In the genomic region with DNA sequence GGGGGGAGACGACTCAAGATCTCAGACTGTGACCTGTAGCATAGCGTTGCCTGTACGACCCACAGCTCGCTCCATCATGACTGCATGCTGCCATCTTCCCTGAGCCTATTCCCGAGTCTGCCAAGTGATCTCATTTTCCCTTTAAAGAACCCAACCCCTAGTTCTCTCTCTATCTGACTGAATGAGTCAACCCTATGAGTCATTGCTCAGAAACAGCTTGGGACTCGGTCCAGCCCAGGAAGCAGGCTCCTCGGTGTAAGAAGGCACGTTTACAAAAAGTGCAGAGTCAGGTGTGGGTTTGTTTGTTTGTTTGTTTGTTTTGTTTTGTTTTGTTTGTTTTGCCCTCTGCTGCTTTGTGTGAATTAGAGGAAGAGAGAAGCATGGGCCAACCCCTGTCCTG, we compare ENCODE assay signal across 18 mouse cellular contexts. TPM values are rescaled to one million over a fixed set of nuclear protein-coding genes. Genes with fewer than 3 reads are reported as not detected.
DNase-seq lines count a peak whose midpoint lies in the region; ATAC-seq and TF ChIP-seq lines count a peak whose summit lies in the region.
"Had no signal": no experiment of that assay in that cellular context is flagged by ENCODE, and none has a peak within 500 bp of the region (broad histone marks: within the 10 kb centered on the region; RNA-seq: fewer than 3 reads in every experiment).

No protein-coding gene starts in this region.

- peak; percentile 21 to 24 for DNase-seq in cerebellum, postnatal 36 days
- no peak for DNase-seq in cerebellum, adult 11-12 months
- DNase-seq in layer of hippocampus, adult 18-20 months (ENCODE audit: low spot score in 2 of 2) = peak; percentile 10 to 42
- DNase-seq in layer of hippocampus, postnatal 14 days (ENCODE audit: low spot score in 2 of 2) = no peak
- DNase-seq in CH12.LX (ENCODE audit: extremely low read depth) = no peak
- DNase-seq in left cerebral cortex, postnatal 14 days (ENCODE audit: low spot score in 2 of 2) = peak; percentile 21 to 37
- DNase-seq in lung, postnatal 4 days = no peak
- DNase-seq: cerebellum, postnatal 10 days; gastrocnemius, adult 2 months; kidney, postnatal 36 days had no signal

- peaks cover 21% of the 10 kb centered on the region for H3K27me3 ChIP-seq in CH12.LX (replicated peaks)
- H3K27me3 ChIP-seq: heart, embryonic 13.5 days; hindbrain, embryonic 13.5 days; lung, embryonic 15.5 days; neural tube, embryonic 13.5 days had no signal

- H3K36me3 ChIP-seq in CH12.LX (replicated peaks in 1 of 2; ENCODE audit: control insufficient read depth in 1 of 2, insufficient read depth in 1 of 2, low read length in 1 of 2) = no peaks in the 10 kb centered on the region
- H3K36me3 ChIP-seq: heart, embryonic 13.5 days; hindbrain, embryonic 13.5 days; lung, embryonic 15.5 days; neural tube, embryonic 13.5 days had no signal

- H3K4me1 ChIP-seq in CH12.LX (ENCODE audit: control insufficient read depth in 1 of 2, insufficient read depth in 2 of 2) = peaks cover 4 to 18% of the 10 kb centered on the region in 2 experiments; a peak in 3 of 4 replicates
- H3K4me1 ChIP-seq: heart, embryonic 13.5 days; hindbrain, embryonic 13.5 days; lung, embryonic 15.5 days; neural tube, embryonic 13.5 days had no signal

- dilution Hi-C loops in CH12.LX (cut with MboI; ENCODE audit: extremely low pct_ligation_motif_present, extremely low pct_unique_long_range_greater_than_20kb, low sequenced_read_pairs) = no loop called here

- no peak for TF ChIP-seq CTCF in CH12.LX (conservative IDR thresholded peaks at IDR 0.05 in 1 of 2, IDR thresholded peaks at IDR 0.05 in 1 of 2; ENCODE audit: low read depth in 2 of 2, low read length in 2 of 2)

- H3K27ac ChIP-seq in CH12.LX (ENCODE audit: insufficient read depth, low read depth) = no peak overlapping the region
- H3K27ac ChIP-seq: gastrocnemius, adult 2 months; heart, embryonic 13.5 days; hindbrain, embryonic 13.5 days; lung, embryonic 15.5 days; neural tube, embryonic 13.5 days had no signal

- no peak for TF ChIP-seq RAD21 in CH12.LX (IDR thresholded peaks at IDR 0.05; ENCODE audit: low read depth, low read length)

- H3K4me3 ChIP-seq in CH12.LX (replicated peaks in 1 of 3; ENCODE audit: low read depth in 2 of 3, low read length in 2 of 3, poor library complexity in 1 of 3) = no peak overlapping the region
- H3K4me3 ChIP-seq: gastrocnemius, adult 2 months; heart, embryonic 13.5 days; hindbrain, embryonic 13.5 days; lung, embryonic 15.5 days; neural tube, embryonic 13.5 days had no signal

- no peak for TF ChIP-seq POLR2A in CH12.LX (IDR thresholded peaks at IDR 0.05; ENCODE audit: low read depth, low read length)

- peaks cover 17% of the 10 kb centered on the region for H3K9me3 ChIP-seq in CH12.LX (replicated peaks; ENCODE audit: low read length)
- H3K9me3 ChIP-seq: hindbrain, embryonic 13.5 days; lung, embryonic 15.5 days; neural tube, embryonic 13.5 days had no signal

- no peak overlapping the region for H3K4me2 ChIP-seq in CH12.LX (ENCODE audit: insufficient read depth, low read depth, poor library complexity, severe bottlenecking)
- H3K4me2 ChIP-seq: heart, embryonic 13.5 days; hindbrain, embryonic 13.5 days; liver, embryonic 11.5 days; lung, embryonic 15.5 days; neural tube, embryonic 13.5 days had no signal

- ATAC-seq in activated CD4-positive, CD25-positive, alpha-beta regulatory T cell, adult 4 months = no peak
- ATAC-seq: intestine, postnatal 0 days had no signal

- no peaks in the 10 kb centered on the region for H3K79me2 ChIP-seq in CH12.LX (replicated peaks; ENCODE audit: control insufficient read depth, extremely low read depth, insufficient read depth, poor library complexity, severe bottlenecking)

- no peak overlapping the region for H3K9ac ChIP-seq in CH12.LX (ENCODE audit: insufficient read depth, low read depth)
- H3K9ac ChIP-seq: heart, embryonic 13.5 days; hindbrain, embryonic 13.5 days; lung, embryonic 15.5 days; neural tube, embryonic 13.5 days had no signal

- in situ Hi-C loops in CH12.LX (cut with MboI; ENCODE audit: low pct_ligation_motif_present, low pct_unique_long_range_greater_than_20kb, low sequenced_read_pairs) = no loop called here

- intact Hi-C loops in left cerebral cortex, postnatal 14 days (cut with DNase I) = no loop called here

- TF ChIP-seq EP300 in CH12.LX (IDR thresholded peaks at IDR 0.05; ENCODE audit: low read length) = no peak

TF ChIP-seq in CH12.LX, 34 proteins besides CTCF, POLR2A, EP300 and RAD21:
- TF ChIP-seq MAX (IDR thresholded peaks at IDR 0.05; ENCODE audit: low read length) = no peak
- TF ChIP-seq BHLHE40 (IDR thresholded peaks at IDR 0.05; ENCODE audit: low read depth, low read length) = 0 out of 2 replicates have a peak, but pooled peaks have one; percentile 3

RNA-seq across cellular contexts. Expression of a gene that starts 13.2 kb away (rescaled TPM):
- not detected for total RNA-seq in layer of hippocampus, adult 18-20 months (2021)
- total RNA-seq in layer of hippocampus, postnatal 14 days (2021) = under 1 TPM in 1 of 2 experiments, not detected in 1; 0.12 TPM
- total RNA-seq in CH12.LX (2012; rRNA removed) = not detected in 2 replicates
- not detected in 2 replicates for total RNA-seq in CH12.LX (2014; rRNA removed)
- polyA plus RNA-seq in CH12.LX (2012; ENCODE audit: insufficient read length, low read depth) = not detected in 2 replicates
- under 1 TPM; 0.42 to 0.70 TPM for total RNA-seq in left cerebral cortex, postnatal 14 days (2021)
- polyA plus RNA-seq in activated CD4-positive, CD25-positive, alpha-beta regulatory T cell, adult 4 months (2017; shearing (Covaris generic)) = not detected
- total RNA-seq: gastrocnemius, adult 2 months had no signal
- polyA plus RNA-seq: embryonic facial prominence, embryonic 11.5 days; heart, embryonic 13.5 days; hindbrain, embryonic 13.5 days; neural tube, embryonic 13.5 days had no signal

RNA-seq across cellular contexts. Expression of a gene that starts 28.7 kb away (rescaled TPM):
- total RNA-seq in layer of hippocampus, adult 18-20 months (2021) = under 1 TPM; 0.18 to 0.22 TPM
- total RNA-seq in layer of hippocampus, postnatal 14 days (2021) = under 1 TPM; 0.19 to 0.37 TPM
- total RNA-seq in CH12.LX (2012; rRNA removed) = 0.04 TPM in 1 of 2 replicates, not detected in the other
- total RNA-seq in CH12.LX (2014; rRNA removed) = not detected in 2 replicates
- not detected in 2 replicates for polyA plus RNA-seq in CH12.LX (2012; ENCODE audit: insufficient read length, low read depth)
- total RNA-seq in left cerebral cortex, postnatal 14 days (2021) = under 1 TPM; 0.35 to 0.40 TPM
- polyA plus RNA-seq in activated CD4-positive, CD25-positive, alpha-beta regulatory T cell, adult 4 months (2017; shearing (Covaris generic)) = under 1 TPM in 1 of 2 experiments, not detected in 1; 0.08 TPM

RNA-seq across cellular contexts. Expression of a gene that starts 44.7 kb away (rescaled TPM):
- total RNA-seq in layer of hippocampus, adult 18-20 months (2021) = under 1 TPM; 0.27 to 0.38 TPM
- total RNA-seq in layer of hippocampus, postnatal 14 days (2021) = 1 to 10 TPM; 1.4 to 1.5 TPM
- total RNA-seq in CH12.LX (2012; rRNA removed) (0.04 TPM in 1 of 2 replicates, not detected in the other), CH12.LX (2014; rRNA removed) (not detected in 2 replicates)
- not detected in 2 replicates for polyA plus RNA-seq in CH12.LX (2012; ENCODE audit: insufficient read length, low read depth)
- 1 to 10 TPM; 2.0 to 2.1 TPM for total RNA-seq in left cerebral cortex, postnatal 14 days (2021)
- polyA plus RNA-seq in activated CD4-positive, CD25-positive, alpha-beta regulatory T cell, adult 4 months (2017; shearing (Covaris generic)) = not detected

Comparison
In these comparisons a context has a peak if more than half of its experiments do, and no peak if none do; other contexts are left out.
1. DNase-seq: peak in cerebellum, postnatal 36 days (2 of 2), layer of hippocampus, adult 18-20 months (2 of 2) and left cerebral cortex, postnatal 14 days (2 of 2); none in cerebellum, adult 11-12 months (single experiment), layer of hippocampus, postnatal 14 days (0 of 2), CH12.LX (single experiment) and lung, postnatal 4 days (0 of 2).